Comparison of ENCODE assay signal across 21 mouse cellular contexts in genomic region chr11:53755011-53755595, GRCm38 (mm10). TPM values are rescaled to one million over a fixed set of nuclear protein-coding genes. Genes with fewer than 3 reads are reported as not detected.
"Had no signal": no experiment of that assay in that cellular context is flagged by ENCODE, and none has a peak within 500 bp of the region (broad histone marks: within the 10 kb centered on the region; RNA-seq: fewer than 3 reads in every experiment).

No protein-coding gene starts in this region.

- H3K36me3 ChIP-seq: kidney, embryonic 15.5 days; limb, embryonic 13.5 days; liver, embryonic 15.5 days; neural tube, embryonic 13.5 days had no signal

- ATAC-seq: lung, postnatal 0 days had no signal

- H3K27ac ChIP-seq: kidney, embryonic 15.5 days; limb, embryonic 13.5 days; liver, embryonic 15.5 days; neural tube, embryonic 13.5 days had no signal

- H3K9me3 ChIP-seq: kidney, embryonic 15.5 days; liver, embryonic 15.5 days; neural tube, embryonic 13.5 days had no signal

- H3K4me2 ChIP-seq: kidney, embryonic 15.5 days; limb, embryonic 13.5 days; liver, embryonic 15.5 days; neural tube, embryonic 13.5 days had no signal

- H3K4me3 ChIP-seq: kidney, embryonic 15.5 days; limb, embryonic 13.5 days; liver, embryonic 15.5 days; neural tube, embryonic 13.5 days had no signal

- H3K9ac ChIP-seq: kidney, embryonic 15.5 days; limb, embryonic 13.5 days; liver, embryonic 15.5 days; neural tube, embryonic 13.5 days had no signal

- DNase-seq: kidney, adult 2 months; kidney, postnatal 14 days; left cerebral cortex, postnatal 4 days; lung, adult 2 months; lung, postnatal 36 days; midbrain, embryonic 14.5 days; retina, postnatal 1 day; right cerebral cortex, postnatal 4 days; spleen, adult 18-20 months had no signal

- H3K27me3 ChIP-seq: kidney, embryonic 15.5 days; liver, embryonic 15.5 days had no signal

RNA-seq across cellular contexts. Expression of gene Gm17334, which starts 17.9 kb away (rescaled TPM):
- total RNA-seq: left cerebral cortex, postnatal 4 days; liver, adult 2 months; monocyte, adult 5-6 weeks had no signal
- polyA plus RNA-seq: neural tube, embryonic 13.5 days had no signal

RNA-seq across cellular contexts. Expression of gene Il5, which starts 34.5 kb away (rescaled TPM):
- total RNA-seq: layer of hippocampus, adult 8-10 months; layer of hippocampus, postnatal 14 days; left cerebral cortex, adult 18-20 months; left cerebral cortex, postnatal 4 days; megakaryocyte progenitor cell, adult 5-6 weeks; monocyte, adult 5-6 weeks had no signal
- polyA plus RNA-seq: kidney, embryonic 15.5 days; limb, embryonic 13.5 days; liver, adult 2 months; liver, embryonic 15.5 days; lung, postnatal 0 days; midbrain, embryonic 14.5 days; neural tube, embryonic 13.5 days; stomach, embryonic 14.5 days had no signal
